Comparison of ENCODE assay signal across 36 mouse cellular contexts in genomic region chr12:28578147-28578546, GRCm38 (mm10). TPM values are rescaled to one million over a fixed set of nuclear protein-coding genes. Genes with fewer than 3 reads are reported as not detected.
DNase-seq lines count a peak whose midpoint lies in the region; ATAC-seq and TF ChIP-seq lines count a peak whose summit lies in the region.
"Had no signal": no experiment of that assay in that cellular context is flagged by ENCODE, and none has a peak within 500 bp of the region (broad histone marks: within the 10 kb centered on the region; RNA-seq: fewer than 3 reads in every experiment).

No protein-coding gene starts in this region.

- H3K79me2 ChIP-seq in MEL (ENCODE audit: control insufficient read depth, insufficient read depth, low read length, poor library complexity) = no peaks in the 10 kb centered on the region

- no peaks in the 10 kb centered on the region for H3K9me3 ChIP-seq in forebrain, embryonic 15.5 days
- no peaks in the 10 kb centered on the region for H3K9me3 ChIP-seq in forebrain, embryonic 12.5 days
- no peaks in the 10 kb centered on the region for H3K9me3 ChIP-seq in lung, embryonic 14.5 days (ENCODE audit: low read depth, low read length)
- H3K9me3 ChIP-seq in MEL (replicated peaks; ENCODE audit: insufficient read depth, low read length) = no peaks in the 10 kb centered on the region
- 0 out of 2 replicates have a peak, but pooled peaks cover 4% of the 10 kb centered on the region for H3K9me3 ChIP-seq in embryonic facial prominence, embryonic 10.5 days
- H3K9me3 ChIP-seq: heart, embryonic 13.5 days; midbrain, embryonic 10.5 days; stomach, embryonic 15.5 days had no signal

- TF ChIP-seq RAD21 in MEL (IDR thresholded peaks at IDR 0.05; ENCODE audit: low read depth, low read length) = no peak

- ATAC-seq in forebrain, embryonic 15.5 days (replicated peaks) = peak; percentile 61; the same call in 1 of the 2 replicates
- no peak for ATAC-seq in forebrain, embryonic 12.5 days (ENCODE audit: low FRiP score)
- ATAC-seq in lung, embryonic 14.5 days (ENCODE audit: insufficient read depth) = no peak
- ATAC-seq: CD4-positive, CD25-positive, alpha-beta regulatory T cell, adult 4 months; intestine, postnatal 0 days had no signal

- 53% methylated on average over 3 of the region's 3 CpGs for WGBS in forebrain, embryonic 15.5 days
- 91% methylated on average over 3 of the region's 3 CpGs for WGBS in forebrain, embryonic 12.5 days
- 58% methylated on average over 3 of the region's 3 CpGs for WGBS in lung, embryonic 14.5 days
- WGBS in embryonic facial prominence, embryonic 10.5 days = 90% methylated on average over 3 of the region's 3 CpGs

- no peaks in the 10 kb centered on the region for H3K27me3 ChIP-seq in forebrain, embryonic 15.5 days
- no peaks in the 10 kb centered on the region for H3K27me3 ChIP-seq in forebrain, embryonic 12.5 days
- no peaks in the 10 kb centered on the region for H3K27me3 ChIP-seq in lung, embryonic 14.5 days (ENCODE audit: insufficient read depth, low read length)
- H3K27me3 ChIP-seq in MEL (ENCODE audit: control insufficient read depth in 1 of 2, insufficient read depth in 2 of 2, low read length in 2 of 2) = no peaks in the 10 kb centered on the region
- H3K27me3 ChIP-seq in embryonic facial prominence, embryonic 10.5 days (replicated peaks; ENCODE audit: low read depth, poor library complexity, severe bottlenecking) = no peaks in the 10 kb centered on the region
- H3K27me3 ChIP-seq: heart, embryonic 13.5 days; stomach, embryonic 15.5 days had no signal

- H3K4me1 ChIP-seq in forebrain, embryonic 15.5 days = peaks cover 7% of the 10 kb centered on the region; the same call in 1 of the 2 replicates
- no peaks in the 10 kb centered on the region for H3K4me1 ChIP-seq in forebrain, embryonic 12.5 days
- H3K4me1 ChIP-seq in lung, embryonic 14.5 days (ENCODE audit: insufficient read depth) = no peaks in the 10 kb centered on the region
- peaks cover 14 to 32% of the 10 kb centered on the region in 2 experiments; a peak in 3 of 4 replicates for H3K4me1 ChIP-seq in MEL (ENCODE audit: control insufficient read depth in 1 of 2, insufficient read depth in 2 of 2, low read length in 2 of 2)
- H3K4me1 ChIP-seq in embryonic facial prominence, embryonic 10.5 days = no peaks in the 10 kb centered on the region
- H3K4me1 ChIP-seq: heart, embryonic 13.5 days; midbrain, embryonic 10.5 days; stomach, embryonic 15.5 days had no signal

- peak overlapping the region; percentile 68 for H3K27ac ChIP-seq in forebrain, embryonic 15.5 days (replicated peaks)
- H3K27ac ChIP-seq in forebrain, embryonic 12.5 days = no peak overlapping the region
- no peak overlapping the region for H3K27ac ChIP-seq in lung, embryonic 14.5 days (ENCODE audit: low read depth)
- H3K27ac ChIP-seq in MEL (ENCODE audit: control insufficient read depth, low read depth, low read length) = peak overlapping the region; percentile 57
- no peak overlapping the region for H3K27ac ChIP-seq in embryonic facial prominence, embryonic 10.5 days (replicated peaks)
- H3K27ac ChIP-seq: heart, embryonic 13.5 days; hindbrain, embryonic 14.5 days; midbrain, embryonic 10.5 days; stomach, embryonic 15.5 days had no signal

- no peak overlapping the region for H3K4me2 ChIP-seq in forebrain, embryonic 15.5 days (replicated peaks)
- no peak overlapping the region for H3K4me2 ChIP-seq in forebrain, embryonic 12.5 days
- no peak overlapping the region for H3K4me2 ChIP-seq in lung, embryonic 14.5 days
- H3K4me2 ChIP-seq: heart, embryonic 13.5 days; hindbrain, embryonic 14.5 days; stomach, embryonic 15.5 days had no signal

- no peaks in the 10 kb centered on the region for H3K36me3 ChIP-seq in forebrain, embryonic 15.5 days
- no peaks in the 10 kb centered on the region for H3K36me3 ChIP-seq in forebrain, embryonic 12.5 days (replicated peaks)
- H3K36me3 ChIP-seq in lung, embryonic 14.5 days (ENCODE audit: insufficient read depth) = no peaks in the 10 kb centered on the region
- H3K36me3 ChIP-seq in MEL (ENCODE audit: control insufficient read depth in 1 of 2, insufficient read depth in 2 of 2, low read length in 2 of 2) = peaks cover 0 to 22% of the 10 kb centered on the region in 2 experiments; a peak in 2 of 4 replicates
- no peaks in the 10 kb centered on the region for H3K36me3 ChIP-seq in embryonic facial prominence, embryonic 10.5 days (replicated peaks)
- H3K36me3 ChIP-seq: heart, embryonic 13.5 days; midbrain, embryonic 10.5 days; stomach, embryonic 15.5 days had no signal

- peak; percentile 6 for DNase-seq in lung, embryonic 14.5 days
- no peak for DNase-seq in lung, postnatal 25 days (ENCODE audit: low spot score)
- peak; percentile 70 for DNase-seq in MEL (ENCODE audit: low read depth, low spot score)
- peak; percentile 76 for DNase-seq in brain, embryonic 14.5 days (ENCODE audit: low read depth)
- DNase-seq in embryonic facial prominence, embryonic 10.5 days (ENCODE audit: low spot score) = no peak
- DNase-seq: adrenal gland, postnatal 10 days; cerebellum, adult 18-20 months; cerebellum, postnatal 25 days; gastrocnemius, postnatal 10 days; heart, postnatal 10 days; kidney, adult 9 months; kidney, postnatal 10 days; lung, adult 18-20 months; lung, postnatal 10 days; retina, postnatal 1 day; right cerebral cortex, postnatal 14 days; thymus, adult 18-20 months; thymus, postnatal 25 days had no signal

- TF ChIP-seq POLR2A in MEL (IDR thresholded peaks at IDR 0.05; ENCODE audit: control insufficient read depth in 1 of 2, insufficient read depth in 1 of 2, low read depth in 1 of 2, low read length in 2 of 2, poor library complexity in 1 of 2) = no peak
- no peak for TF ChIP-seq POLR2A in brain, embryonic 14.5 days (IDR thresholded peaks at IDR 0.05; ENCODE audit: borderline replicate concordance, extremely low read depth, insufficient read depth, insufficient read length, poor library complexity, severe bottlenecking)

- TF ChIP-seq EP300 in MEL (IDR thresholded peaks at IDR 0.05; ENCODE audit: low read depth in 1 of 2, low read length in 2 of 2) = peak; percentile 89 to 90

- no peak overlapping the region for H3K9ac ChIP-seq in forebrain, embryonic 15.5 days (replicated peaks)
- H3K9ac ChIP-seq in forebrain, embryonic 12.5 days = no peak overlapping the region
- H3K9ac ChIP-seq in lung, embryonic 14.5 days = no peak overlapping the region
- no peak overlapping the region for H3K9ac ChIP-seq in MEL (ENCODE audit: control insufficient read depth, low read depth, low read length, poor library complexity, severe bottlenecking)
- H3K9ac ChIP-seq: heart, embryonic 13.5 days; hindbrain, embryonic 14.5 days; stomach, embryonic 15.5 days had no signal

- no peak overlapping the region for H3K4me3 ChIP-seq in forebrain, embryonic 15.5 days
- no peak overlapping the region for H3K4me3 ChIP-seq in forebrain, embryonic 12.5 days (replicated peaks)
- H3K4me3 ChIP-seq in lung, embryonic 14.5 days (ENCODE audit: low read depth, low read length) = no peak overlapping the region
- no peak overlapping the region for H3K4me3 ChIP-seq in MEL (ENCODE audit: control insufficient read depth in 1 of 2, insufficient read depth in 1 of 2, low read depth in 2 of 2, low read length in 2 of 2)
- H3K4me3 ChIP-seq in embryonic facial prominence, embryonic 10.5 days = no peak overlapping the region
- H3K4me3 ChIP-seq: heart, embryonic 13.5 days; midbrain, embryonic 10.5 days; stomach, embryonic 15.5 days had no signal

- no peak for TF ChIP-seq CTCF in lung, embryonic 14.5 days (IDR thresholded peaks at IDR 0.05; ENCODE audit: low read depth)
- no peak for TF ChIP-seq CTCF in MEL (IDR thresholded peaks at IDR 0.05 in 2 of 3, conservative IDR thresholded peaks at IDR 0.05 in 1 of 3; ENCODE audit: control insufficient read depth in 1 of 3, insufficient read depth in 1 of 3, low read depth in 2 of 3, low read length in 3 of 3, poor library complexity in 1 of 3, severe bottlenecking in 1 of 3)
- no peak for TF ChIP-seq CTCF in brain, embryonic 14.5 days (IDR thresholded peaks at IDR 0.05; ENCODE audit: borderline replicate concordance, extremely low read depth, insufficient read depth, insufficient read length)

RNA-seq across cellular contexts. Expression of gene Allc, which starts 4.2 kb away (rescaled TPM):
- 0.11 TPM in 1 of 2 replicates, not detected in the other for polyA plus RNA-seq in forebrain, embryonic 15.5 days (2015; fragmentation: Nextera tagmentation; extraction: Ambion mirVana)
- not detected in 2 replicates for polyA plus RNA-seq in forebrain, embryonic 12.5 days (2016; fragmentation: Nextera tagmentation; extraction: Ambion mirVana)
- polyA plus RNA-seq in lung, embryonic 14.5 days (2014; fragmentation: Nextera tagmentation; extraction: Ambion mirVana) = not detected in 2 replicates
- total RNA-seq in MEL (2012; rRNA removed) = 0.42 and 0.85 TPM in 2 replicates
- polyA plus RNA-seq in MEL (2012; ENCODE audit: insufficient read depth in 1 of 2, insufficient read length in 2 of 2, low read depth in 1 of 2, low replicate concordance in 2 of 2, missing spikeins in 1 of 2) = 1 to 10 TPM in 1 of 2 experiments, not detected in 1; 2.2 TPM
- polyA plus RNA-seq in brain, embryonic 14.5 days (2012; rRNA removed) = 0.10 TPM in 1 of 2 replicates, not detected in the other
- polyA plus RNA-seq in embryonic facial prominence, embryonic 10.5 days (2016; fragmentation: Nextera tagmentation; extraction: Ambion mirVana) = not detected in 2 replicates
- total RNA-seq: adrenal gland, postnatal 10 days; gastrocnemius, postnatal 10 days; heart, adult 8-10 months; heart, postnatal 10 days; hematopoietic stem cell, adult 5-6 weeks; liver, adult 2 months; monocyte, adult 5-6 weeks had no signal
- polyA plus RNA-seq: CD4-positive, CD25-positive, alpha-beta regulatory T cell, adult 4 months; embryonic facial prominence, embryonic 11.5 days; heart, embryonic 13.5 days; intestine, postnatal 0 days; large intestine, adult 2 months; limb, embryonic 11.5 days; liver, adult 2 months; midbrain, embryonic 10.5 days; neural tube, embryonic 14.5 days; small intestine, adult 2 months; stomach, embryonic 15.5 days had no signal

RNA-seq across cellular contexts. Expression of gene Dcdc2c, which starts 25.9 kb away (rescaled TPM):
- polyA plus RNA-seq in forebrain, embryonic 15.5 days (2015; fragmentation: Nextera tagmentation; extraction: Ambion mirVana) = 0.15 TPM in 1 of 2 replicates, not detected in the other
- 0.13 TPM in 1 of 2 replicates, not detected in the other for polyA plus RNA-seq in forebrain, embryonic 12.5 days (2016; fragmentation: Nextera tagmentation; extraction: Ambion mirVana)
- polyA plus RNA-seq in lung, embryonic 14.5 days (2014; fragmentation: Nextera tagmentation; extraction: Ambion mirVana) = 0.37 TPM in 1 of 2 replicates, not detected in the other
- total RNA-seq in MEL (2012; rRNA removed) = not detected in 2 replicates
- polyA plus RNA-seq in MEL (2012; ENCODE audit: insufficient read depth in 1 of 2, insufficient read length in 2 of 2, low read depth in 1 of 2, low replicate concordance in 2 of 2, missing spikeins in 1 of 2) = under 1 TPM in 1 of 2 experiments, not detected in 1; 0.06 TPM
- 0.03 and 0.07 TPM in 2 replicates for polyA plus RNA-seq in brain, embryonic 14.5 days (2012; rRNA removed)
- polyA plus RNA-seq in embryonic facial prominence, embryonic 10.5 days (2016; fragmentation: Nextera tagmentation; extraction: Ambion mirVana) = 0.14 and 0.24 TPM in 2 replicates
- total RNA-seq: adrenal gland, postnatal 10 days; gastrocnemius, postnatal 10 days; heart, adult 8-10 months; hematopoietic stem cell, adult 5-6 weeks; liver, adult 2 months; monocyte, adult 5-6 weeks had no signal
- polyA plus RNA-seq: CD4-positive, CD25-positive, alpha-beta regulatory T cell, adult 4 months; embryonic facial prominence, embryonic 11.5 days; gonadal fat pad, adult 2 months; heart, embryonic 13.5 days; intestine, postnatal 0 days; large intestine, adult 2 months; limb, embryonic 11.5 days; liver, adult 2 months; small intestine, adult 2 months had no signal

RNA-seq across cellular contexts. Expression of gene Colec11, which starts 45.0 kb away (rescaled TPM):
- polyA plus RNA-seq in forebrain, embryonic 15.5 days (2015; fragmentation: Nextera tagmentation; extraction: Ambion mirVana) = 0.52 and 0.73 TPM in 2 replicates
- 0.22 and 0.23 TPM in 2 replicates for polyA plus RNA-seq in forebrain, embryonic 12.5 days (2016; fragmentation: Nextera tagmentation; extraction: Ambion mirVana)
- 2.6 and 3.4 TPM in 2 replicates for polyA plus RNA-seq in lung, embryonic 14.5 days (2014; fragmentation: Nextera tagmentation; extraction: Ambion mirVana)
- total RNA-seq in MEL (2012; rRNA removed) = 0.23 and 0.54 TPM in 2 replicates
- polyA plus RNA-seq in MEL (2012; ENCODE audit: insufficient read depth in 1 of 2, insufficient read length in 2 of 2, low read depth in 1 of 2, low replicate concordance in 2 of 2, missing spikeins in 1 of 2) = under 1 TPM in 1 of 2 experiments, not detected in 1; 0.74 TPM
- 0.82 and 0.97 TPM in 2 replicates for polyA plus RNA-seq in brain, embryonic 14.5 days (2012; rRNA removed)
- 0.10 and 0.31 TPM in 2 replicates for polyA plus RNA-seq in embryonic facial prominence, embryonic 10.5 days (2016; fragmentation: Nextera tagmentation; extraction: Ambion mirVana)
- total RNA-seq: hematopoietic stem cell, adult 5-6 weeks; monocyte, adult 5-6 weeks had no signal
- polyA plus RNA-seq: CD4-positive, CD25-positive, alpha-beta regulatory T cell, adult 4 months; embryonic facial prominence, embryonic 11.5 days had no signal

RNA-seq across cellular contexts. Expression of gene Rps7, which starts 57.6 kb away (rescaled TPM):
- polyA plus RNA-seq in forebrain, embryonic 15.5 days (2015; fragmentation: Nextera tagmentation; extraction: Ambion mirVana) = 531 and 541 TPM in 2 replicates
- polyA plus RNA-seq in forebrain, embryonic 12.5 days (2016; fragmentation: Nextera tagmentation; extraction: Ambion mirVana) = 650 and 690 TPM in 2 replicates
- polyA plus RNA-seq in lung, embryonic 14.5 days (2014; fragmentation: Nextera tagmentation; extraction: Ambion mirVana) = 950 and 1,052 TPM in 2 replicates
- total RNA-seq in MEL (2012; rRNA removed) = 2,384 and 2,439 TPM in 2 replicates
- polyA plus RNA-seq in MEL (2012; ENCODE audit: insufficient read depth in 1 of 2, insufficient read length in 2 of 2, low read depth in 1 of 2, low replicate concordance in 2 of 2, missing spikeins in 1 of 2) = 100 to 1,000 TPM; 300 to 476 TPM
- polyA plus RNA-seq in brain, embryonic 14.5 days (2012; rRNA removed) = 835 and 914 TPM in 2 replicates
- polyA plus RNA-seq in embryonic facial prominence, embryonic 10.5 days (2016; fragmentation: Nextera tagmentation; extraction: Ambion mirVana) = 685 and 712 TPM in 2 replicates

Comparison
In these comparisons a context has a peak if more than half of its experiments do, and no peak if none do; other contexts are left out.
1. H3K27ac ChIP-seq: peak in forebrain, embryonic 15.5 days (single experiment) and MEL (single experiment); none in forebrain, embryonic 12.5 days (single experiment), lung, embryonic 14.5 days (single experiment) and embryonic facial prominence, embryonic 10.5 days (single experiment).
2. DNase-seq: peak in lung, embryonic 14.5 days (single experiment), MEL (single experiment) and brain, embryonic 14.5 days (single experiment); none in lung, postnatal 25 days (single experiment) and embryonic facial prominence, embryonic 10.5 days (single experiment).